Mouse (Mus musculus) mature B cell (primary cell): ENCODE results near the gene Bcas3.

Experiments used
- in situ Hi-C: fragments of 300-500 bp; cut with MboI; formaldehyde crosslinking; loops from 2 replicates; pipeline ENCODE4 v1.14.3; 2019

The Bcas3 gene

GRCm38 (mm10) chr11:85792534-85793215, 439.7 kb downstream of the Bcas3 start:
- in situ Hi-C loops: no loop called here

GRCm38 (mm10) chr11:85799456-85799855, 446.5 kb downstream of the Bcas3 start:
- in situ Hi-C loops: no loop called here

- in situ Hi-C loops: no loop called here
These were observed 446.9 kb downstream of the Bcas3 start for GRCm38 (mm10) chr11:85799856-85800255.

- in situ Hi-C loops: no loop called here
These were observed 447.4 kb downstream of the Bcas3 start for GRCm38 (mm10) chr11:85800380-85800779.

GRCm38 (mm10) chr11:85804048-85804447, 451.1 kb downstream of the Bcas3 start:
- in situ Hi-C loops: no loop called here

GRCm38 (mm10) chr11:85805779-85806178, 452.8 kb downstream of the Bcas3 start:
- in situ Hi-C loops: no loop called here

- in situ Hi-C loops: no loop called here
These were observed 454.4 kb downstream of the Bcas3 start for GRCm38 (mm10) chr11:85807353-85807752.

- in situ Hi-C loops: no loop called here
These were observed 458.3 kb downstream of the Bcas3 start for GRCm38 (mm10) chr11:85811229-85811628.

- in situ Hi-C loops: no loop called here
These were observed 458.7 kb downstream of the Bcas3 start for GRCm38 (mm10) chr11:85811676-85812075.

GRCm38 (mm10) chr11:85812201-85812966, 459.4 kb downstream of the Bcas3 start:
- in situ Hi-C loops: no loop called here

- in situ Hi-C loops: no loop called here
These were observed 461.7 kb downstream of the Bcas3 start for GRCm38 (mm10) chr11:85814678-85815077.

GRCm38 (mm10) chr11:85816471-85816870, 463.5 kb downstream of the Bcas3 start:
- in situ Hi-C loops: no loop called here

GRCm38 (mm10) chr11:85818401-85818800, 465.4 kb downstream of the Bcas3 start:
- in situ Hi-C loops: no loop called here

GRCm38 (mm10) chr11:85820959-85821358, 468.0 kb downstream of the Bcas3 start:
- in situ Hi-C loops: no loop called here

GRCm38 (mm10) chr11:85821659-85822058, 468.7 kb downstream of the Bcas3 start:
- in situ Hi-C loops: no loop called here

- in situ Hi-C loops: no loop called here
These were observed 470.2 kb downstream of the Bcas3 start for GRCm38 (mm10) chr11:85823181-85823580.

- in situ Hi-C loops: no loop called here
These were observed 470.8 kb downstream of the Bcas3 start for GRCm38 (mm10) chr11:85823794-85824193.

- in situ Hi-C loops: no loop called here
These were observed 472.1 kb downstream of the Bcas3 start for GRCm38 (mm10) chr11:85825031-85825430.

- in situ Hi-C loops: no loop called here
These were observed 472.9 kb downstream of the Bcas3 start for GRCm38 (mm10) chr11:85825823-85826222.

GRCm38 (mm10) chr11:85827342-85827741, 474.4 kb downstream of the Bcas3 start:
- in situ Hi-C loops: no loop called here

GRCm38 (mm10) chr11:85828691-85829519, 475.9 kb downstream of the Bcas3 start:
- in situ Hi-C loops: no loop called here
